Mouse (Mus musculus) frontal cortex, postnatal 36 days (tissue): ENCODE measurements around the gene Cish.
"Not testable (repeated sequence)": the region's sequence is repeated elsewhere in the genome, so short reads cannot be mapped to it uniquely, and the experiment has no call there.

Experiments used
- DNase-seq, 2 experiments: peaks; one replicate each; pipeline ENCODE4 v3.0.0; 2022; ENCODE audit warnings: low spot score in 2 of 2

Gene Cish

DNA sequence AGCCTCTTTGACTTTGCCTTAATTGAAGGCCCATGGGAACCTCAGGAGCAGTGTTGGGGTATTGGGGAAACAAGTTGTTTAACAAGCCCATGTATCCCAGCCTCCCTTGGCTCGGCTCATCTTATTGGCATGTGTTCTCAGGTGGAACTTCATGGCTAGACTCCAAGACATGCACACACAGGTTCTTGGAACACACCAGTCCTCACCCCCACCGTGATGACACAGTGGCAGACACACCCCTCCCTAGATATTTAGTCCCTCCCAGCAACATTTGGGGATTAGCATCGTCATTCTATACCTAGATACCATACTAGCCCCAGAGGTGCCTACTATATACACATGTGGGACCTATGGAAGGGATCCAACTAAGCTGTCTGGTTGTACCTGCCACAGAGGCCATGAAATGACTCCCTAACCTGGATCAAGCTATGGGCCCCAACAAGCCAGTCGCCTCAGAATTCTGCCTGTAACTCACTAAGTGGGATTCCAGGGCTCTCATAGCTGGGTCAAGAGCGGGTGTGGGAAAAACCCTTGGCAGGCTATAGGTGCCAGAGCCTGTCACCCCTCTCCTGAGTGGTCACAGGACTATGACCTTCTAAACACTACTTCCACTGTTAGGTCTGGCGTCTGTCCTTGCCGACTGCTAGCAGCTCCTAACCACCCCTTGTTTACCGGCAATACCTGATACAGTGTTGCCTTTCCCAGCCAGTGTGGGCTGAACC lies 2.4 kb downstream of the Cish start:
- no peak for DNase-seq

DNA sequence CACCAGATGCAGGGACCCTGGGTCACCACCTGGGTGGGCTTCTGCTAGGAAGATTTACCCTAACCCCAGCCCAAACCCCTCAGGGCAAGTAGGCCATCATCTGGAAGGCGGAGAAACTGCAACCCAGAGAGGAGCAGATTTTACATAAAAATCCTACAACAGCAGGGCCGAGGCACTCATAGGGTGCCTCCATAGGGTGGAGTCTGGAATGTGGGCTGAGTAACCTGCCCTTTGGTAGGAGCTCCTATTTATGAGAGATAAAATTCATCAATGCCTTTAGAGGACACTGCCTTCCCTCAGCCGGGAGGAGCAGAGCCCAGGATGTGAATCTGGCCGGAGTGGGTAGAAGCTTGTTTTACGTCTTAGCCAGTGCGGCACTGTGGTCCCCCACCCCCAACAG lies 3.0 kb downstream of the Cish start:
- DNase-seq: no peak

DNA sequence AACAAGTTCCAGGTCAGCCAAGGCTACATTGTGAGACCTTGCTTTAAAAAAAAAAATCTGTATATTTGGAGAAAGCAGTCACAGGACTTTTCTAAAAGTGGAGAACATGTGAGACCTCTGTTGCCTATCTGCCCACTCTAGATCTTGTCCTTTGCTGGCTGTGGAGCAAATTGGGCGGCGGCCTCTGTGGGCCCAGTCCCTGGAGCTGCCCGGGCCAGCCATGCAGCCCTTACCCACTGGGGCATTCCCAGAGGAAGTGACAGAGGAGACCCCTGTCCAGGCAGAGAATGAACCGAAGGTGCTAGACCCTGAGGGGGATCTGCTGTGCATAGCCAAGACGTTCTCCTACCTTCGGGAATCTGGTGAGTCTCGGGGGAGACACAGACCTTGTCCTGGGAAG lies 4.0 kb downstream of the Cish start:
- DNase-seq: no peak

DNA sequence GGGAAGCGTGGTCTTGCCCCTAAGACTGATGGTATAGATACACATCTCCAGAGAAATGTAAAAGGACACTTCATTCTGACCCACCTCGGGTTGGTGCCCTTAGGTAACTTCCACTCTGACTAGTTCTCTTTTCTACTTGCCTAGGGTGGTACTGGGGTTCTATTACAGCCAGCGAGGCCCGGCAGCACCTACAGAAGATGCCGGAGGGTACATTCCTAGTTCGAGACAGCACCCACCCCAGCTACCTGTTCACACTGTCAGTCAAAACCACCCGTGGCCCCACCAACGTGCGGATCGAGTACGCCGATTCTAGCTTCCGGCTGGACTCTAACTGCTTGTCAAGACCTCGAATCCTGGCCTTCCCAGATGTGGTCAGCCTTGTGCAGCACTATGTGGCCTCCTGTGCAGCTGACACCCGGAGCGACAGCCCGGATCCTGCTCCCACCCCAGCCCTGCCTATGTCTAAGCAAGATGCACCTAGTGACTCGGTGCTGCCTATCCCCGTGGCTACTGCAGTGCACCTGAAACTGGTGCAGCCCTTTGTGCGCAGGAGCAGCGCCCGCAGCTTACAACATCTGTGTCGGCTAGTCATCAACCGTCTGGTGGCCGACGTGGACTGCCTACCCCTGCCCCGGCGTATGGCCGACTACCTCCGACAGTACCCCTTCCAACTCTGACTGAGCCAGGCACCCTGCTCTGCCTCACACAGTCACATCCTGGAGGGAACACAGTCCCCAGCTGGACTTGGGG lies 4.6 kb downstream of the Cish start:
- DNase-seq: no peak

DNA sequence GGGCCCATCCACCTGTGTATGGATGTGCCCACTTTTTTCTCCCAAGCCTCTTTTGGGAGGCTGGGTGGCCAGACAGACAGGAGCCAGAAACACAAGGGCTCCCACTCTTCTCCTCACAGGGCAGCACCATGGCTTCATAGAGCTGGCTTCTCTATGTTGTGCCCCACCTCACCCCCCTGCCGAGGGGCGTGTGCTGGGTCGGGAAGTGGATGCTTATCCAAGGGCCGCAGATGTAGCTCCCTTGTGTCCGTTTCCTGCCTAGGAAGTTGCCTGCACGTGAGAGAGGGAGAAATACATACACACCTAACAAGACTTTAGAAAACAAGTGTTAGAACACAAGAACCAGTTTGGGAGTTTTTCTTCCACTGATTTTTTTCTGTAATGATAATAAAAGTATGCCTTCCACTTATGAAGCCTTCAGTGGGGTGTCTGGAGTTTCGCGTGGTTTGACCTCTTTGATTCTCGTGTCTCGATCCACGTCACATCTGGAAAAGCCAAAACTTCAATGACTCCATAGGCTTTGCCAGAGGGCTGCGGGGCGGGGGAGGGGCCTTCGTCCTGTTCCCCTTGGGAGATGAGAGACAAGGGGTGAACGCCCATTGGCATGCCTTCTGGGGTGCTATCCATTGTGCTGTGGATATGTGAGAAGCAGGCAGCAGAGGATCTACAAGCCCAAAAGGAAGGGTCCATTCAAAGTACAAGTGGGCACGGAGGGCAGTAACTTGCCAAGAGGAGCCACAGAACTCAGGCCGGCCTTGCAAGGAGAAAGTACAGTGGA lies 5.9 kb downstream of the Cish start:
- no peak for DNase-seq

DNA sequence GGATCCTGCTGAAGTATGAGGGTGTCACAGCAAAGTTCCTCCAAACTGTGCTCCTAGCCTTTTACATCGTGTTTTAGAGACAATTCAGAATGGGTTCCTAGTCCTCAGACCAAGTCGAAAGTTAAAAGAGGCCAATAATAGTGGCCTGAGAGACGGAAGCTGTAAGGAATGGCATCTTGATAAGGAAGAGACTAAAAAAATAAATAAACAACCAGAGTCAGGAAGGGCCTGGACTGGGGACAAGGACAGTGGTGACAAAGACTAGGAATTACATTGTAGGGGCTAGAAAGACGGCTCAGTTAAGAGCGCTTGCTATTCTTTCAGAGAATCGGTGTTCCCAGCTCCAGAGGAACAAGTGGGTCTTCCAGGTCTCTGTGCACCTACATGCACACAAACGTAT lies 6.8 kb downstream of the Cish start:
- no peak for DNase-seq

DNA sequence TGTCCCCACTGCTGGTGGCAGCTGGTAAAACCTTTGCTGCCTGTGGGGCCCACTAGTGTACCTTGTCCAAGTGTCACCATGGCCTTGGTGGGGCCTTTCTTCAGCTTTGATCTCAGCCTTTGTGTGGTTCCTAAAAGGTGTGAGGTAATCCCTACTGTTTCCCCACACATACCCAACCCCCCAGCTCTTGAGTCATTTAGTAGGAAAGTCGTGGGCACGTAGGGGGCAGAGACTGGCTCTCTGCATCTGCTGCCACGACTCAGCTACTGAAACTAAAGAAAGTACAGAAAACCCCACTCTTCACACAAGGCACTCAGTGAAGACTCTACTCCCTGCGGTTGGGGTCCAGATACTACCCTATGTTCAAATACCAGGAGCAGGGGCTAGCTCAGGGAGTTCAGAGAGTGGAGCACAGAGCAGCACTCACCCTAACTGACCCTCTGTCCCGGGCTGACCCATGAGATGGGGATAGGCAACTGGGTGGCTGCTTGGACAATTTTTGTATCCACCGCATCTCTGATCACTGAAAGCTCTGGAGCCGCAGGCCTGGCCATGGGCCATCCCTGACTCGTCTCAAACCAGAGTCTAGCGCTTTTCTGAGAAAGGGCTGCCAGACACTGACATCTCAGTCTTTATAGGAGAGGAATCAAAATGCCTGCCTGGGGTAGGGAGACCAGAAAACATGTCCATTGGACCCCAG lies 7.4 kb downstream of the Cish start:
- DNase-seq: no peak

DNA sequence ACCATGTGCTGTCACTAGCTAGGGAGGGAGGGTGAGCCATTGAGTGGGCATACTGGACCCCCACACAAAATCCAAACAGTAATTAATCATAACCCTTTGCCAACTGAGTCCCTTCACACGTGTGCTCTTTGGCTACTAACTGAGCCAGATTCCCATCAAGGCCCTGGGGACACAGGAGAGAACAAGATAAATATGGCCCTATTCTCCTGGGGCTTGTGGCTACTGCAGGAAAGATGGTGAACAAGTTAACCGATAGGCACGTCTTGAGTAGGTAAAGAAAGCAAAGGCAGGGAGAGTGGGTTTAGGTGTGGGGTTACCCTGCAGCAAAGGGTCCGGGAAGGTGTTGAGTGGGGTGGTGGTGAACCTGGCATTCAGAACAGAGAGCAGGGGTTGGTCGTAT lies 8.1 kb downstream of the Cish start:
- DNase-seq: no peak

DNA sequence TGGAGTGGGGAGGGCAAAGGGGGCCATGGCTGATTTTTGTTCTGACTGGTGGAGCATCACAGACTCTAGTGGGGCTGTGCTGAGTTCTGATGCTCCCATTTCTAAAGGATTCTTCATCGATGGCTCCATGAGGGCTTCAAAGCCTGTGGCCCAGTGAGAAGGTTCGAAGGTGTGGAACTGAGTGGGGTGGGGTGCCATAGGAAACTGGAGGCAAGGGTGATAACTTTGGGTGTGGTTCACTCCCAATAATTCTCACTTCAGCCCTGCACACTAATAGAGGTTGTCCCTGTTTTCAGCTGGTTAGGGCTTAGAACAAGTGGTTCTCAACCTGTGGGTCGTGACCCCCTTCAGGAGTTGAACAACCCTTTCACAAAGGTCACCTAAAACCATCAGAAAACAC lies 8.6 kb downstream of the Cish start:
- DNase-seq: no peak

DNA sequence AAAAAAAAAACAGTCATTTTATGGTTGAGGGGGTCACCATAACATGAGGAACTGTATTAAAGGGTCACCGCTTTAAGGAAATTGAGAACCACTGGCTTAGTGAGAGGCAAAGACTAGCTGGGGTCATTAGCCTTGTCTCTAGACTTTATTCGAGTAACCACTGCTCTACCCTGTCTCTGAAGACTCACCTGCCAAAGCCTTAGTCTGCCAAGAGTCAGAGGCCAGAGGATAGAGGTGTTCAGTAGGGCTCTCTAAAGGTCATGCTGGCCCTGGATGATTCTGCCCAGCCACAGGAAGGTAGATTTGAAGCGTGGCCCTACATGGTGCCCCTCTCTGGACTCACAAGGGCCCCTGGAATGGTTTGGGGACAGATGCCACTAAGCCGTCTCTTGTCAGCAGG lies 9.2 kb downstream of the Cish start:
- no peak for DNase-seq

DNA sequence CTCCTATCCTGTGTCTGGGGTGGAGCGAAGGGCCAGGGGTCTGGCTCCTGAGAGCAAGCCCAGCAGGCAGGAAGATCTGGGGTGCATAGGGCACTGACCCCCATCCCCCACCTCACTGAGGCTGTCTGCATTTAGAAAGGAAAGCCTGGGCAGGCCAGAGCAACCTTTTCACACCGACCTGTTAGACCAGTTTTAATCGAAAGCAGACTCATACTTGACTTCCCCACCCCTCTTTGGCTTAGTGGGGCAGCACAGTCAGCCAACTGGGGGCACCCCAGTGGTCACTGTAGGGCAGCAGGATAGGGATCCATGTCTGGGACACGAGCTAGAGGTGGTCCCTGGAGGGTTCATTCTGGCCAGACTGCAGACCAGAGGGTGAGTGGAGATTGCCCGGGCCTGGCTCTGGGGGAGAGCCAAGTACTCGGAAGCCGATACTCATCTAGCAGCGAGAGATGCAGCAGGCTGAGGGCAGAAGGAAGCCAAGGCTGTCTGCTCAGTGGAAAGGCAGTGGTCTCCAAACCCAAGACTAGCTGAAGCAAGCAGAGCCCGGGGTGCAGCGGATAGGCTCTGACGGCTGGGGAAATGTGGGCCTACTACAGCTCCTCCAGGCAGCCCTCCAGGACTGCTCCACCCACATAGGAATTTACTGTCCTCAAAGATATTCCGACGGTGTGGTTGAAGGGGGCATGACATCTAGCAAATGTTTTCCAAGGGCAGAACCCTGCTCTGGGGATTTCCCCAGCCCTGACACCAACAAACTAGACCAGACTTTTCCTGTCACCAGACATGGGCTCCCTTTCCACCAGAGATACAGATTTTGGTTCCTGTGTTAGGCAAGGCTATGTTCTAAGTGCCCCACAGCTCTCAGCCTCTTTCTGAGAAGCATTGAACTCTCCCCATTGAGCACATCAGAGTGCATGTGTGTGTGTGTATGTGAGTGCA lies 10.0 kb downstream of the Cish start:
- DNase-seq: no peak

DNA sequence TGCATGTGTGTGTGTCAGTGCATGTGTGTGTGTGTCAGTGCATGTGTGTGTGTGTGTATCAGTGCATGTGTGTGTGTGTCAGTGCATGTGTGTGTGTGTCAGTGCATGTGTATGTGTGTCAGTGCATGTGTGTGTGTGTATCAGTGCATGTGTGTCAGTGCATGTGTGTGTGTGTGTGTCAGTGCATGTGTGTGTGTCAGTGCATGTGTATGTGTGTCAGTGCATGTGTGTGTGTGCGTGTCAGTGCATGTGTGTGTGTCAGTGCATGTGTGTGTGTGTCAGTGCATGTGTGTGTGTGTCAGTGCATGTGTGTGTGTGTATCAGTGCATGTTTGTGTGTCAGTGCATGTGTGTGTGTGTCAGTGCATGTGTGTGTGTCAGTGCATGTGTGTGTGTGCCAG lies 10.8 kb downstream of the Cish start:
- not testable (repeated sequence) for DNase-seq

DNA sequence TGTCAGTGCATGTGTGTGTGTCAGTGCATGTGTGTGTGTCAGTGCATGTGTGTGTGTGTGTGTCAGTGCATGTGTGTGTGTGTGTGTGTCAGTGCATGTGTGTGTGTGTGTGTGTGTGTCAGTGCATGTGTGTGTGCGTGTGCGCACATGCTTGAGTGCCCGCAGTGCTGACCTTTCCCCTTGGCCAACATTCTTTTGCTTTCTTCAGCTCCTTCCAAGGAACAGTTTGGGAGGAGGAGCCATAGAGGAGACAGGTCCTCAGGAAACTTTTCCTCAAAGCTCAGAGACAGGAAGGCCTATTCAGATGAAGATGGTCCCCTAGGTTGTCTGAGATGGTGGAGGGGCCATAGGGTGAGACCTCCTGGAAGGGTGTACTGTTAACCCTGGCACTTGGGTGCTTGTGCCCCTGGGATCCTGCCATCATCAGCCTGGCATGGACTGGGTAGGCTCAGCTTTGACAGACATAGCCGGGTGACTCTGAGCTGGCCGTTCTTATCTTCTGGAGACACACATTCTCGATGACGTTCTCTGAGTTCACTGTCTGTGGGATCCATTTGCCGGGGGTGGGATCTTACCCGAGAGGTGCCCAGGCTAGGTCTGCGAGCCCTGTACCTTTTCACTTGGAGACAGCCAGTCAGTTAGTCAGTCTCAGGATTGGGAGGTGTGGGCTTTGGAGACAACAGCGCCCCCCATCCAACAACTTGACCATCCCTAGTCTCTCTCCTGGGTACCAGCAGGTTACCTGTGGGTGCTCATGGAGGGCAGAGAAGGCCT lies 11.5 kb downstream of the Cish start:
- DNase-seq: no peak

DNA sequence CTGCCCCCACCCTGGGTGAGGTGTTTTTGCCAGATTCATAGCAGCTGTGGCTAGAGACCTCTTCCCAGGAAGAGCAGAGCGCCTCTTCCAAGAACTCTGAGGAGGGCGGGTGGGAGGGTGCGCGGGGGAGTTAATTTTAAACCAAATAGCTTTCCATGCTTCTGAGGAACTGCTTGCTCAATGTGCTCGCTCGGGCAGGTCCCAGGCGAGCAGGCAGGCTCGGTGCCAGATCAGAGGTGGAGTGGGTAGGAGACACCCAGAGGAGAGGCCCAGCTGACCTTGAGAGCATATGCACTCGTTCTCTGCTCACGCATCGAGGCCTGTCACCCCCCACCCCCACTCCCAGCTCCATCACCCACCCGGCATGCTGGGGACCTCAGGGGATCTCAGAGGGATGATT lies 12.1 kb downstream of the Cish start:
- peak in 1 of 2 experiments; percentile 30 for DNase-seq

DNA sequence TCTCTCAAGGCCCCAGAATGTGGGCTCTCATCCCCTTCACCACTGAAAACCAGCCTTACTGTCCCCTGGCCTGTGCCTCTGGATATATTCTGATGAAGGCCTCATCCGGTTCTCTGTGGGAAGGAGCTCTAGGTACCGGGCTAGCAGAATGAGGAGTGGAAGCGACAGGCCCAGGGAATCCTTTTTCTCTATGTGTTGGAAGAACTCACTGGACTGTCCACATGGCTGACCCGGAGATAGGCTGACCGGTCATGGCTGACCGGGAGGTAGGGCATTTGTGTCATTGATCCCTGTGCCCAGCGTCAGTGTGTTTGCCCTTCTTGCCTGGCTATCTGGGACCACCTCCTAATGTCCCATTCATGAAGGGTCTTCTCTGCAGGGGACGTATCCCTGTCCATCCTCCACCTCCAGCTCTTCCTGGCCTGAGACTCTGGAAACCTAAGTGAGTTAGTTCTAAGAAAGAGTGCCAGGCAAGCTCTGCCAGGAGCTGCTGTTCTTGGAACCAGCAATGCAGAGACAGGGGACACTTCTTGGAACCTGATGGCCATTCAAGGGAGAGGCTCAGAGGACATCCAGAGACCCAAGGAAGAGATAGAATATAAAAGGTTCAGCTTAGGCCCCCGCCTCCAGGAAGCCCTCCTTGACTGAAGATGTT lies 12.6 kb downstream of the Cish start:
- no peak for DNase-seq

DNA sequence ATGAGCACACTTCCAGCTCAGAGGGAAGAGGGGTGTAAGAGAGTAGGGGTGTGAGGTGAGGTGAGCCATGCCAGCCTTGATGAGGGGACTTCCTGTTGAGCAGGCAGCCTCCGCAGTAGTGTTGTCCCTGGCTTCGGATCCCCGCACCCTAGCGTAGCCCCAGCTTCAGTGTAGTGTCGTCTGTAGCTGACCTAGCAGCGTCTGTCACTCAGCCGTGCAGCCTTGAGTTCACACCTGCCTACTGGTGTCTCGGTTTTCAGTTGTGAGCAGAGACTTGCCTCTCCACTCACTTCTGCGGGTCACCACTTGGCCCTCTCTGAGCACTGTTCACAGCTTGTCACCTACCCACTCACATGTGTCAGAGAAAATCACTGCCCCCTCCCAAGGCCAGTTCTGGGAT lies 13.3 kb downstream of the Cish start:
- no peak for DNase-seq

DNA sequence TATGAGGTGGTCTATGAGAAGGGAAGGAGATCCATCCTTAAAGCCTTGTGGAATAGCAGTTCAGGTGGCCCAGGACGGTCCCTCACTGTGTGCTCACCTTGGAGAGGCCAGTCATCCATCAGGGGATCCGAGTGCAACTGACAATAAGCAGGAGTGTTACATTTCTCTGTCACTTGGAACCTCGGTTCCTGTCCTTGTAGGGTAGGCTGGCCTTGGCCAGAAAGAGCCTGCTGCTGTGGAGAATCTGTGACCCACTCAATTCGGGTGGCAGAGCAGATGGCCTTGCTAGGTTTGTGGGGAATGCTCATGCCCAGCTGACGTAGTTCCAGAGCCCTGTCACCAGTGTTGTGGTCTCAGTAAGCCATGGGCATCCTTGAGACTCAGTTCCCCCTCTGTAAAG lies 13.8 kb downstream of the Cish start:
- DNase-seq: no peak

DNA sequence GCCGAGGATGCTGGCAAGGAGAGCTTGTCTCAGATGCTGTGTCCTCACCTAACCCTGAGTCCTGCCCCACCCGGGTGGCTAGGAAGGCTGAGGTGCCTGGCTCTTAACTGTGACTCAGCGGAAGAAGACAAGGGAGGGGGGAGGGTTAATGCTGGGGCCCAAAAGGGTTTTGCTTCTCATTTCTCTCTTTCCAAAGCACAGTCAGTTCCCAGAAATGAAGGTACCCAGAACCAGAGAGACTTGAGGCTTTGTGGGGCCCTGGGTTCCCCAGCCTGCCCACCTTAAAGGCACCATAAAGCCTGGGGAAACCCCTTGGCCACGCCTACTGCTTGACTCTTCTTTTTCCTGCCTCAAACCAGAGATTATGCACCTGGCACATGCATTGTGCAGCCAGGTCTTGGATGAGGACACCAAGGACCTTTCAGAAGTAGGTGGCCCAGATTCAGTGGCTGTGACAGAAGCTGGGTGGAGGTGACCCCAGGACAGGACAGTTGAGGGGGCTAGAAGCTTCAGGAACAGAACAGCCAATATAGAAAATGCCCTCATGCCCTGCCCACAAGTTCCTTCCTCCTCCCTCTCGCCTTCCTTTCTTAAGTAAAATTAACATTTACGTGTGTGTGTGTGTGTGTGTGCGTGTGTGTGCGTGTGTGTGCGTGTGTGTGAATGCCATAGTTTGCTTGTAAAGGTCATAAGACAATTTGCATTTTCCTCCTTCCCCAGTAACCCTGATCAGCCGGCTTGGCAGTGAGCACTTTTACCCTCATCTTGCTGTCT lies 17.2 kb downstream of the Cish start:
- no peak for DNase-seq

DNA sequence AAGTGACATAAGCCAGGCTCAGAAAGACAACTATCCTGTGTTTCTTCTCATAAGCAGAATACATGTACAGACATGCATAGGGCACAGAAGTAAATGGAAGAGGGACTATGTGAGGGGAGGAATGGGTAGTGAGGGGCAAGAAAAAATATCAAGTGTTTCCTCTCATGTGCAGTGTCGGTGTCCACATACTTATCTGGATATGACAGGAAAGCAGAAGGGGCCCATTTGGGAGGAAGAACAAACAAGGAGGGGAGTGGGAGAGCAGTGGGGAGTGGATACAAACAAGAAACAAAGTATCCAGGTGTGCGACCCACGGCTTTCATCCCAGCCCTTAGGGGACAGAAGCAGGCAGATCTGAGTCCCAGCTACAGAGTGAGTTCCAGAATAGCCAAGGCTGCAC lies 18.1 kb downstream of the Cish start:
- DNase-seq: no peak
